Mouse (Mus musculus): ENCODE results near the gene Dennd1b.

DNA sequence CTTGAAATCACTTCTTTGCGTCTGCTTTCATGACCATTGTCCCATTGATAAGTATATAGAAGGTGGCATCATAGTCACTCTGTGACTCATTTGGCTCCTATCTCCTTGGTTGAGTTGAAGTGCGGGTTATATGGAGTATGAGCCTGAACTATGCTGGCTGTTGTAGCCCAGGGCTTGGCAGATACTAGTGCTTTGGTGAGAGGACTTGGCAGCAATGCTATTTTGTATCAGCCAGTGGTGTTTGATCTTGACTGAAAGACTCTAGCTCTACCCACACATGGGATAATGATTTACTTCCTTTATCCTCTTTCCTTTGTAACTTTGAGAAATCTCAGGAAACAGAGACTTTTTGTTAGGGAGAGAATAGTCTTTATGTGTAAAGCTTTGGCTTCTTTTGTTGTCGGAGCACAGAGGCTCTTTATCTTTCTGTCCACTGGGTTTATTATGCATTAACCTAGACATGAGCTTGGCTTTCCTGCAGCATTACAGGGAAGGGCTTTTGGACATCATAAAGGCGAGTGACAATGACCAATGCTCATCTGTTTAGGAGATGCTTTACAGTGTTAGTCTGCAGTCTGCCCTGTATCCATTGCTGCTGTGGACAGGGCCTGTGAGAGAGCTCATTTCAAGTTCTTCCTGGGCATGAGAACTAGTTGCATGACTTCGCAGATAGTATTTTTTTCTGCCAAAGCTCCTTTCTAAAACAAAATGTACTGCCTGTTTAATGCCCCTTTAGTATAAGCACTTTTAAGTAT, 29.3 kb downstream of the Dennd1b start:
- TF ChIP-seq EP300 (IDR thresholded peaks at IDR 0.05; ENCODE audit: low read depth) (no peak), CTCF (IDR thresholded peaks at IDR 0.05; ENCODE audit: low read depth) (no peak)
